Mouse (Mus musculus) midbrain, embryonic 12.5 days (tissue): ENCODE data around the gene Srcap. TPM values are rescaled to one million over a fixed set of nuclear protein-coding genes. Genes with fewer than 3 reads are reported as not detected.
A peak's percentile ranks its signal among the peaks of the same experiment; 100 is the strongest.
"Not testable (repeated sequence)": the region's sequence is repeated elsewhere in the genome, so short reads cannot be mapped to it uniquely, and the experiment has no call there.

ENCODE experiments used
- ATAC-seq: fragments of 200-750 bp; cut with Nextera tagmentation; 2 replicates; pipeline ENCODE4 v1.8.0; 2017; ENCODE audit warnings: low read depth, moderate TSS enrichment, moderate library complexity; ENCODE audit not compliant: low FRiP score
- H3K27ac ChIP-seq: fragments of 300-500 bp; sonication (generic); replicated peaks from 2 replicates; pipeline ENCODE4 v1.5.1; 2016; ENCODE audit warnings: mild to moderate bottlenecking
- H3K27me3 ChIP-seq: fragments of 300-500 bp; sonication (generic); 2 replicates; pipeline ENCODE4 v1.6.1; 2016; ENCODE audit warnings: mild to moderate bottlenecking
- H3K36me3 ChIP-seq: fragments of 300-500 bp; sonication (generic); 2 replicates; pipeline ENCODE4 v1.6.1; 2016
- H3K4me1 ChIP-seq: fragments of 300-500 bp; sonication (generic); 2 replicates; pipeline ENCODE4 v1.6.1; 2016
- H3K4me2 ChIP-seq: fragments of 300-500 bp; sonication (generic); replicated peaks from 2 replicates; pipeline ENCODE4 v1.6.1; 2016; ENCODE audit warnings: mild to moderate bottlenecking, moderate library complexity
- H3K4me3 ChIP-seq: fragments of 300-500 bp; sonication (generic); 2 replicates; pipeline ENCODE4 v1.5.1; 2016; ENCODE audit warnings: mild to moderate bottlenecking
- H3K9ac ChIP-seq: fragments of 300-500 bp; sonication (generic); replicated peaks from 2 replicates; pipeline ENCODE4 v1.6.1; 2016; ENCODE audit warnings: mild to moderate bottlenecking, moderate library complexity
- H3K9me3 ChIP-seq: fragments of 300-500 bp; sonication (generic); 2 replicates; pipeline ENCODE4 v1.6.1; 2016; ENCODE audit warnings: mild to moderate bottlenecking
- WGBS: fragments of 180-500 bp; shearing (Covaris S2); methylation state at CpG from one replicate; pipeline ENCODE4 v1.1.7; 2016; 5-methylcytosine and 5-hydroxymethylcytosine counted together
- polyA plus RNA-seq: library from polyadenylated mRNA; unstranded; fragments of >200 nt; fragmentation: Nextera tagmentation; extraction: Ambion mirVana; gene quantifications from 2 replicates; pipeline ENCODE4 v1.2.1, GENCODE M21; 2016

Srcap gene
- polyA plus RNA-seq, 1 experiment from 2014 or later, result 98.3 TPM

- WGBS, result 98% methylated on average over 11 of the region's 11 CpGs
- no peak for ATAC-seq
Measured at GRCm38 (mm10) chr7:127476336-127476735, 35.4 kb upstream of the Srcap start.

GRCm38 (mm10) chr7:127476855-127477254 is 34.9 kb upstream of the Srcap start:
- H3K9me3 ChIP-seq, result no peaks in the 10 kb centered on the region
- H3K36me3 ChIP-seq, result peaks cover 52% of the 10 kb centered on the region
- H3K27ac ChIP-seq, result 0 out of 2 replicates have a peak overlapping the region, but pooled peaks have one; percentile 97
- no peaks in the 10 kb centered on the region for H3K27me3 ChIP-seq
- 0 out of 2 replicates have a peak overlapping the region, but pooled peaks have one; percentile 46 for H3K9ac ChIP-seq
- peak overlapping the region; percentile 92 for H3K4me3 ChIP-seq
- no peak for ATAC-seq
- whole genome bisulfite sequencing, result 81% methylated on average over 4 of the region's 4 CpGs
- peak overlapping the region; percentile 99 for H3K4me2 ChIP-seq
- peaks cover 37% of the 10 kb centered on the region for H3K4me1 ChIP-seq

More at GRCm38 (mm10) chr7:127476336-127476735, 35.4 kb upstream of the Srcap start:
- Histone ChIP-seq H3K4me1 (peaks cover 38% of the 10 kb centered on the region), H3K4me3 (no peak overlapping the region), H3K9me3 (no peaks in the 10 kb centered on the region), H3K27me3 (no peaks in the 10 kb centered on the region), H3K27ac (no peak overlapping the region), H3K9ac (no peak overlapping the region), H3K4me2 (no peak overlapping the region), H3K36me3 (peaks cover 47% of the 10 kb centered on the region)

- ATAC-seq, result peak; percentile 91
- peak overlapping the region; percentile 92 for H3K4me3 ChIP-seq
- H3K4me1 ChIP-seq, result peaks cover 28% of the 10 kb centered on the region
- H3K9ac ChIP-seq, result peak overlapping the region; percentile 87
- peak overlapping the region; percentile 99 for H3K4me2 ChIP-seq
- no peaks in the 10 kb centered on the region for H3K27me3 ChIP-seq
- WGBS, result under 1% methylated on average over 50 of the region's 50 CpGs
- no peaks in the 10 kb centered on the region for H3K9me3 ChIP-seq
- H3K36me3 ChIP-seq, result peaks cover 62% of the 10 kb centered on the region
- peak overlapping the region; percentile 97 for H3K27ac ChIP-seq
Measured at GRCm38 (mm10) chr7:127477687-127478634, 33.8 kb upstream of the Srcap start.

- H3K27me3 ChIP-seq, result no peaks in the 10 kb centered on the region
- H3K36me3 ChIP-seq, result peaks cover 65% of the 10 kb centered on the region
- H3K9ac ChIP-seq, result peak within 1 kb of the TSS; percentile 87
- peak; percentile 84 for ATAC-seq
- no peaks in the 10 kb centered on the region for H3K9me3 ChIP-seq
- H3K4me2 ChIP-seq, result peak within 1 kb of the TSS; percentile 99
- peak within 1 kb of the TSS; percentile 92 for H3K4me3 ChIP-seq
- peaks cover 26% of the 10 kb centered on the region for H3K4me1 ChIP-seq
- peak within 1 kb of the TSS; percentile 97 for H3K27ac ChIP-seq
- WGBS, result under 1% methylated on average over 62 of the region's 62 CpGs
Measured at GRCm38 (mm10) chr7:127478635-127479317, 33.0 kb upstream of the Srcap start, which contains the start of gene Fbrs. Gene Fbrs (plus strand): TSS chr7:127479199.

- no peaks in the 10 kb centered on the region for H3K27me3 ChIP-seq
- H3K4me1 ChIP-seq, result peaks cover 26% of the 10 kb centered on the region
- peaks cover 65% of the 10 kb centered on the region for H3K36me3 ChIP-seq
- 6% methylated on average over 38 of the region's 48 CpGs for WGBS
- peak overlapping the region; percentile 87 for H3K9ac ChIP-seq
- peak overlapping the region; percentile 92 for H3K4me3 ChIP-seq
- ATAC-seq, result no peak
- H3K27ac ChIP-seq, result peak overlapping the region; percentile 97
- no peaks in the 10 kb centered on the region for H3K9me3 ChIP-seq
- peak overlapping the region; percentile 99 for H3K4me2 ChIP-seq
Measured at GRCm38 (mm10) chr7:127479318-127480225, 32.2 kb upstream of the Srcap start.

- no peaks in the 10 kb centered on the region for H3K27me3 ChIP-seq
- no peak overlapping the region for H3K27ac ChIP-seq
- peak overlapping the region; percentile 99 for H3K4me2 ChIP-seq
- H3K4me1 ChIP-seq, result peaks cover 26% of the 10 kb centered on the region
- WGBS, result 59% methylated on average over 2 of the region's 2 CpGs
- peak overlapping the region; percentile 92 for H3K4me3 ChIP-seq
- peaks cover 65% of the 10 kb centered on the region for H3K36me3 ChIP-seq
- no peak for ATAC-seq
- H3K9ac ChIP-seq, result peak overlapping the region; percentile 87; the same call in 1 of the 2 replicates
- no peaks in the 10 kb centered on the region for H3K9me3 ChIP-seq
Measured at GRCm38 (mm10) chr7:127480321-127480720, 31.5 kb upstream of the Srcap start.

GRCm38 (mm10) chr7:127485416-127485815 is 26.4 kb upstream of the Srcap start:
- H3K4me2 ChIP-seq, result no peak overlapping the region
- no peak for ATAC-seq
- no peaks in the 10 kb centered on the region for H3K27me3 ChIP-seq
- peaks cover 95% of the 10 kb centered on the region for H3K36me3 ChIP-seq
- 83% methylated on average over 5 of the region's 5 CpGs for WGBS
- H3K9me3 ChIP-seq, result no peaks in the 10 kb centered on the region
- no peak overlapping the region for H3K9ac ChIP-seq
- H3K4me3 ChIP-seq, result no peak overlapping the region
- H3K27ac ChIP-seq, result no peak overlapping the region
- peaks cover 7% of the 10 kb centered on the region for H3K4me1 ChIP-seq

GRCm38 (mm10) chr7:127488364-127488763 is 23.4 kb upstream of the Srcap start:
- H3K4me2 ChIP-seq, H3K4me3 ChIP-seq, H3K9ac ChIP-seq, H3K27me3 ChIP-seq, H3K27ac ChIP-seq, H3K4me1 ChIP-seq, H3K9me3 ChIP-seq, ATAC-seq: not testable (repeated sequence)
- WGBS, result 95% methylated on average over 4 of the region's 5 CpGs
- peaks cover 86% of the 10 kb centered on the region for H3K36me3 ChIP-seq

- WGBS, result 92% methylated on average over 7 of the region's 7 CpGs
- Histone ChIP-seq H3K27me3 (no peaks in the 10 kb centered on the region), H3K4me1 (no peaks in the 10 kb centered on the region), H3K4me3 (no peak overlapping the region), H3K36me3 (peaks cover 69% of the 10 kb centered on the region), H3K9ac (no peak overlapping the region), H3K9me3 (no peaks in the 10 kb centered on the region), H3K4me2 (no peak overlapping the region), H3K27ac (no peak overlapping the region)
- no peak for ATAC-seq
Measured at GRCm38 (mm10) chr7:127489982-127490381, 21.8 kb upstream of the Srcap start.

GRCm38 (mm10) chr7:127491846-127492245 is 19.9 kb upstream of the Srcap start:
- no peaks in the 10 kb centered on the region for H3K9me3 ChIP-seq
- H3K4me2 ChIP-seq, result no peak overlapping the region
- WGBS, result 91% methylated on average over 3 of the region's 3 CpGs
- H3K36me3 ChIP-seq, result peaks cover 51% of the 10 kb centered on the region
- no peak overlapping the region for H3K4me3 ChIP-seq
- H3K9ac ChIP-seq, result no peak overlapping the region
- no peaks in the 10 kb centered on the region for H3K27me3 ChIP-seq
- no peak overlapping the region for H3K27ac ChIP-seq
- ATAC-seq, result no peak
- H3K4me1 ChIP-seq, result no peaks in the 10 kb centered on the region

- Histone ChIP-seq H3K9ac (no peak overlapping the region), H3K4me1 (no peaks in the 10 kb centered on the region), H3K36me3 (peaks cover 25% of the 10 kb centered on the region), H3K27ac (no peak overlapping the region), H3K4me2 (no peak overlapping the region), H3K27me3 (no peaks in the 10 kb centered on the region), H3K9me3 (no peaks in the 10 kb centered on the region), H3K4me3 (no peak overlapping the region)
- ATAC-seq, result no peak
Measured at GRCm38 (mm10) chr7:127494648-127495047, 17.1 kb upstream of the Srcap start.
